Mouse (Mus musculus): ENCODE data around the gene Vwa1. TPM values are rescaled to one million over a fixed set of nuclear protein-coding genes. Genes with fewer than 3 reads are reported as not detected.

The Vwa1 gene
- total and polyA plus RNA-seq, 2 experiments = 0.32 to 0.46 TPM

- Histone ChIP-seq H3K4me3 (ENCODE audit: insufficient read depth, low read depth, low read length) (peak overlapping the region; percentile 67), H3K9ac (ENCODE audit: low read depth, low read length) (peak overlapping the region; percentile 75), H3K27me3 (ENCODE audit: control insufficient read depth, insufficient read depth, low read length) (no peaks in the 10 kb centered on the region), H3K36me3 (ENCODE audit: control insufficient read depth, insufficient read depth, low read length) (0 out of 2 replicates have a peak, but pooled peaks cover 5% of the 10 kb centered on the region), H3K79me2 (ENCODE audit: control insufficient read depth, insufficient read depth, low read length) (no peaks in the 10 kb centered on the region), H3K4me1 (ENCODE audit: control insufficient read depth, insufficient read depth, low read length) (no peaks in the 10 kb centered on the region; the same call in none of the 2 replicates), H3K27ac (replicated peaks; ENCODE audit: insufficient read depth, low read depth, low read length) (no peak overlapping the region; the same call in 1 of the 2 replicates)
- no peak for DNase-seq (ENCODE audit: extremely low read depth, low read depth, low spot score)
- 6% methylated on average over 70 of the region's 79 CpGs for WGBS
- TF ChIP-seq CTCF (IDR thresholded peaks at IDR 0.05; ENCODE audit: low read depth, low read length) (no peak), POLR2A (IDR thresholded peaks at IDR 0.05; ENCODE audit: extremely low read depth, insufficient read depth, low read length) (no peak)
These were observed 39.4 kb downstream of the Vwa1 start for GRCm38 (mm10) chr4:155734951-155735702.

- peak within 1 kb of the TSS; percentile 67 for H3K4me3 ChIP-seq (ENCODE audit: insufficient read depth, low read depth, low read length)
These were observed 40.1 kb downstream of the Vwa1 start, which contains the start of gene Tmem240 for GRCm38 (mm10) chr4:155734350-155734941. Gene Tmem240, plus strand, starts transcription at chr4:155734800.

GRCm38 (mm10) chr4:155733267-155733666, 41.2 kb downstream of the Vwa1 start:
- no peaks in the 10 kb centered on the region for H3K79me2 ChIP-seq (ENCODE audit: control insufficient read depth, insufficient read depth, low read length)
- no peak overlapping the region for H3K27ac ChIP-seq (replicated peaks; ENCODE audit: insufficient read depth, low read depth, low read length)
- TF ChIP-seq CTCF (IDR thresholded peaks at IDR 0.05; ENCODE audit: low read depth, low read length) (no peak), POLR2A (IDR thresholded peaks at IDR 0.05; ENCODE audit: extremely low read depth, insufficient read depth, low read length) (no peak)
- DNase-seq (ENCODE audit: extremely low read depth, low read depth, low spot score) = no peak
- H3K9ac ChIP-seq (ENCODE audit: low read depth, low read length) = no peak overlapping the region
- no peaks in the 10 kb centered on the region for H3K27me3 ChIP-seq (ENCODE audit: control insufficient read depth, insufficient read depth, low read length)
- no peak overlapping the region for H3K4me3 ChIP-seq (ENCODE audit: insufficient read depth, low read depth, low read length)
- 0 out of 2 replicates have a peak, but pooled peaks cover 5% of the 10 kb centered on the region for H3K36me3 ChIP-seq (ENCODE audit: control insufficient read depth, insufficient read depth, low read length)
- 89% methylated on average over 10 of the region's 10 CpGs for WGBS
- H3K4me1 ChIP-seq (ENCODE audit: control insufficient read depth, insufficient read depth, low read length) = no peaks in the 10 kb centered on the region; the same call in none of the 2 replicates

More at GRCm38 (mm10) chr4:155734350-155734941, 40.1 kb downstream of the Vwa1 start, which contains the start of gene Tmem240:
- Histone ChIP-seq H3K27me3 (ENCODE audit: control insufficient read depth, insufficient read depth, low read length) (no peaks in the 10 kb centered on the region), H3K4me1 (ENCODE audit: control insufficient read depth, insufficient read depth, low read length) (no peaks in the 10 kb centered on the region; the same call in none of the 2 replicates), H3K79me2 (ENCODE audit: control insufficient read depth, insufficient read depth, low read length) (no peaks in the 10 kb centered on the region), H3K9ac (ENCODE audit: low read depth, low read length) (peak within 1 kb of the TSS; percentile 75), H3K36me3 (ENCODE audit: control insufficient read depth, insufficient read depth, low read length) (0 out of 2 replicates have a peak, but pooled peaks cover 5% of the 10 kb centered on the region), H3K27ac (replicated peaks; ENCODE audit: insufficient read depth, low read depth, low read length) (peak within 1 kb of the TSS; percentile 18)
- peak; percentile 34 for DNase-seq (ENCODE audit: extremely low read depth, low read depth, low spot score)
- TF ChIP-seq POLR2A (IDR thresholded peaks at IDR 0.05; ENCODE audit: extremely low read depth, insufficient read depth, low read length) (0 out of 2 replicates have a peak, but pooled peaks have one; percentile 22), CTCF (IDR thresholded peaks at IDR 0.05; ENCODE audit: low read depth, low read length) (no peak)
- WGBS = 9% methylated on average over 35 of the region's 35 CpGs

- TF ChIP-seq POLR2A (IDR thresholded peaks at IDR 0.05; ENCODE audit: extremely low read depth, insufficient read depth, low read length) (no peak), CTCF (IDR thresholded peaks at IDR 0.05; ENCODE audit: low read depth, low read length) (no peak)
- no peak overlapping the region for H3K4me3 ChIP-seq (ENCODE audit: insufficient read depth, low read depth, low read length)
- 100% methylated on average over 2 of the region's 2 CpGs for WGBS
- no peaks in the 10 kb centered on the region for H3K79me2 ChIP-seq (ENCODE audit: control insufficient read depth, insufficient read depth, low read length)
- no peak for DNase-seq (ENCODE audit: extremely low read depth, low read depth, low spot score)
- H3K36me3 ChIP-seq (ENCODE audit: control insufficient read depth, insufficient read depth, low read length) = peaks cover 11% of the 10 kb centered on the region; the same call in 1 of the 2 replicates
- H3K27me3 ChIP-seq (ENCODE audit: control insufficient read depth, insufficient read depth, low read length) = no peaks in the 10 kb centered on the region
- H3K9ac ChIP-seq (ENCODE audit: low read depth, low read length) = no peak overlapping the region
- H3K4me1 ChIP-seq (ENCODE audit: control insufficient read depth, insufficient read depth, low read length) = no peaks in the 10 kb centered on the region; the same call in 1 of the 2 replicates
- H3K27ac ChIP-seq (replicated peaks; ENCODE audit: insufficient read depth, low read depth, low read length) = no peak overlapping the region
These were observed 46.5 kb downstream of the Vwa1 start for GRCm38 (mm10) chr4:155727993-155728392.

- Histone ChIP-seq H3K36me3 (ENCODE audit: control insufficient read depth, insufficient read depth, low read length) (peaks cover 19% of the 10 kb centered on the region), H3K9ac (ENCODE audit: low read depth, low read length) (no peak overlapping the region), H3K4me3 (ENCODE audit: insufficient read depth, low read depth, low read length) (no peak overlapping the region), H3K79me2 (ENCODE audit: control insufficient read depth, insufficient read depth, low read length) (no peaks in the 10 kb centered on the region; the same call in 1 of the 2 replicates), H3K4me1 (ENCODE audit: control insufficient read depth, insufficient read depth, low read length) (no peaks in the 10 kb centered on the region), H3K27ac (replicated peaks; ENCODE audit: insufficient read depth, low read depth, low read length) (no peak overlapping the region), H3K27me3 (ENCODE audit: control insufficient read depth, insufficient read depth, low read length) (no peaks in the 10 kb centered on the region)
- WGBS = 68% methylated on average over 4 of the region's 4 CpGs
- no peak for TF ChIP-seq POLR2A (IDR thresholded peaks at IDR 0.05; ENCODE audit: extremely low read depth, insufficient read depth, low read length)
- peak; percentile 37 for TF ChIP-seq CTCF (IDR thresholded peaks at IDR 0.05; ENCODE audit: low read depth, low read length)
- DNase-seq (ENCODE audit: extremely low read depth, low read depth, low spot score) = peak; percentile 15
These were observed 52.8 kb downstream of the Vwa1 start for GRCm38 (mm10) chr4:155721668-155722083.

Other genes with a start within 250 kb of the Vwa1 start
- 163 and 201 TPM in 2 replicates for gene Nadk, start 212.3 kb downstream of the Vwa1 start, total RNA-seq (2014; rRNA removed)
- 196 and 218 TPM in 2 replicates for gene Nadk, start 212.3 kb downstream of the Vwa1 start, polyA plus RNA-seq (2012; rRNA removed)
- gene Slc35e2, start 173.3 kb downstream of the Vwa1 start, total RNA-seq (2014; rRNA removed) = 63.5 and 65.6 TPM in 2 replicates
- gene Slc35e2, start 173.3 kb downstream of the Vwa1 start, polyA plus RNA-seq (2012; rRNA removed) = 18.5 and 19.8 TPM in 2 replicates
- gene Cdk11b, start 149.8 kb downstream of the Vwa1 start, total RNA-seq (2014; rRNA removed) = 8.5 and 11.2 TPM in 2 replicates
- 8.8 and 10.6 TPM in 2 replicates for gene Cdk11b, start 149.8 kb downstream of the Vwa1 start, polyA plus RNA-seq (2012; rRNA removed)
- gene Gm10563, start 129.3 kb downstream of the Vwa1 start, total RNA-seq (2014; rRNA removed) = not detected in 2 replicates
- gene Gm10563, start 129.3 kb downstream of the Vwa1 start, polyA plus RNA-seq (2012; rRNA removed) = not detected in 2 replicates
- gene Mmp23, start 121.3 kb downstream of the Vwa1 start, total RNA-seq (2014; rRNA removed) = 1.7 and 1.8 TPM in 2 replicates
- gene Mmp23, start 121.3 kb downstream of the Vwa1 start, polyA plus RNA-seq (2012; rRNA removed) = 2.7 and 3.0 TPM in 2 replicates
- 16.4 and 19.0 TPM in 2 replicates for gene Mib2, start 105.5 kb downstream of the Vwa1 start, total RNA-seq (2014; rRNA removed)
- 32.2 and 35.8 TPM in 2 replicates for gene Mib2, start 105.5 kb downstream of the Vwa1 start, polyA plus RNA-seq (2012; rRNA removed)
- gene Fndc10, start 80.4 kb downstream of the Vwa1 start, total RNA-seq (2014; rRNA removed) = 0.37 and 0.54 TPM in 2 replicates
- gene Fndc10, start 80.4 kb downstream of the Vwa1 start, polyA plus RNA-seq (2012; rRNA removed) = 0.77 and 1.2 TPM in 2 replicates
- gene Ssu72, start 69.9 kb downstream of the Vwa1 start, total RNA-seq (2014; rRNA removed) = 99.5 and 108 TPM in 2 replicates
- 78.8 and 79.3 TPM in 2 replicates for gene Ssu72, start 69.9 kb downstream of the Vwa1 start, polyA plus RNA-seq (2012; rRNA removed)
- under 0.01 and 0.20 TPM in 2 replicates for gene Tmem240, start 39.9 kb downstream of the Vwa1 start, total RNA-seq (2014; rRNA removed)
- 0.07 and 0.20 TPM in 2 replicates for gene Tmem240, start 39.9 kb downstream of the Vwa1 start, polyA plus RNA-seq (2012; rRNA removed)
- 54.5 and 71.8 TPM in 2 replicates for gene Atad3a, start 13.6 kb downstream of the Vwa1 start, total RNA-seq (2014; rRNA removed)
- gene Atad3a, start 13.6 kb downstream of the Vwa1 start, polyA plus RNA-seq (2012; rRNA removed) = 83.0 and 129 TPM in 2 replicates
- 0.74 and 0.87 TPM in 2 replicates for gene Tmem88b, start 11.2 kb upstream of the Vwa1 start, total RNA-seq (2014; rRNA removed)
- gene Tmem88b, start 11.2 kb upstream of the Vwa1 start, polyA plus RNA-seq (2012; rRNA removed) = 1.3 and 1.9 TPM in 2 replicates
- gene Ankrd65, start 15.7 kb upstream of the Vwa1 start, total RNA-seq (2014; rRNA removed) = not detected in 2 replicates
- gene Ankrd65, start 15.7 kb upstream of the Vwa1 start, polyA plus RNA-seq (2012; rRNA removed) = not detected in 2 replicates
- gene Mrpl20, start 28.2 kb upstream of the Vwa1 start, total RNA-seq (2014; rRNA removed) = 72.4 and 73.0 TPM in 2 replicates
- gene Mrpl20, start 28.2 kb upstream of the Vwa1 start, polyA plus RNA-seq (2012; rRNA removed) = 29.7 and 37.4 TPM in 2 replicates
- 54.9 and 56.1 TPM in 2 replicates for gene Ccnl2, start 37.8 kb upstream of the Vwa1 start, total RNA-seq (2014; rRNA removed)
- gene Ccnl2, start 37.8 kb upstream of the Vwa1 start, polyA plus RNA-seq (2012; rRNA removed) = 33.9 and 61.8 TPM in 2 replicates
- 140 and 151 TPM in 2 replicates for gene Aurkaip1, start 56.6 kb upstream of the Vwa1 start, total RNA-seq (2014; rRNA removed)
- 141 and 154 TPM in 2 replicates for gene Aurkaip1, start 56.6 kb upstream of the Vwa1 start, polyA plus RNA-seq (2012; rRNA removed)
- gene Mxra8, start 65.0 kb upstream of the Vwa1 start, total RNA-seq (2014; rRNA removed) = 7.5 and 8.8 TPM in 2 replicates
- gene Mxra8, start 65.0 kb upstream of the Vwa1 start, polyA plus RNA-seq (2012; rRNA removed) = 15.4 and 17.2 TPM in 2 replicates
- gene Dvl1, start 72.7 kb upstream of the Vwa1 start, total RNA-seq (2014; rRNA removed) = 40.5 and 44.6 TPM in 2 replicates
- 101 and 162 TPM in 2 replicates for gene Dvl1, start 72.7 kb upstream of the Vwa1 start, polyA plus RNA-seq (2012; rRNA removed)
- gene Tas1r3, start 88.7 kb upstream of the Vwa1 start, total RNA-seq (2014; rRNA removed) = 0.37 and 0.47 TPM in 2 replicates
- 0.12 and 0.35 TPM in 2 replicates for gene Tas1r3, start 88.7 kb upstream of the Vwa1 start, polyA plus RNA-seq (2012; rRNA removed)
- gene Cptp, start 94.7 kb upstream of the Vwa1 start, total RNA-seq (2014; rRNA removed) = 5.7 and 7.5 TPM in 2 replicates
- 32.1 and 48.6 TPM in 2 replicates for gene Cptp, start 94.7 kb upstream of the Vwa1 start, polyA plus RNA-seq (2012; rRNA removed)
- gene Ints11, start 94.8 kb upstream of the Vwa1 start, total RNA-seq (2014; rRNA removed) = 13.6 and 18.8 TPM in 2 replicates
- 15.8 and 20.9 TPM in 2 replicates for gene Ints11, start 94.8 kb upstream of the Vwa1 start, polyA plus RNA-seq (2012; rRNA removed)
- 13.6 and 15.5 TPM in 2 replicates for gene Pusl1, start 117.1 kb upstream of the Vwa1 start, total RNA-seq (2014; rRNA removed)
- 33.5 and 35.0 TPM in 2 replicates for gene Pusl1, start 117.1 kb upstream of the Vwa1 start, polyA plus RNA-seq (2012; rRNA removed)
- gene Acap3, start 117.1 kb upstream of the Vwa1 start, total RNA-seq (2014; rRNA removed) = 2.5 and 3.4 TPM in 2 replicates
- gene Acap3, start 117.1 kb upstream of the Vwa1 start, polyA plus RNA-seq (2012; rRNA removed) = 4.9 and 6.9 TPM in 2 replicates
- 21.6 and 27.6 TPM in 2 replicates for gene Ube2j2, start 169.1 kb upstream of the Vwa1 start, total RNA-seq (2014; rRNA removed)
- gene Ube2j2, start 169.1 kb upstream of the Vwa1 start, polyA plus RNA-seq (2012; rRNA removed) = 43.4 and 46.1 TPM in 2 replicates
- gene C1qtnf12, start 187.6 kb upstream of the Vwa1 start, total RNA-seq (2014; rRNA removed) = 1.8 and 2.1 TPM in 2 replicates
- gene C1qtnf12, start 187.6 kb upstream of the Vwa1 start, polyA plus RNA-seq (2012; rRNA removed) = 2.6 and 3.3 TPM in 2 replicates
- gene B3galt6, start 218.0 kb upstream of the Vwa1 start, total RNA-seq (2014; rRNA removed) = 2.8 TPM in 2 replicates
- gene B3galt6, start 218.0 kb upstream of the Vwa1 start, polyA plus RNA-seq (2012; rRNA removed) = 2.5 and 2.6 TPM in 2 replicates
- gene Sdf4, start 218.2 kb upstream of the Vwa1 start, total RNA-seq (2014; rRNA removed) = 141 and 156 TPM in 2 replicates
- 34.9 and 37.2 TPM in 2 replicates for gene Sdf4, start 218.2 kb upstream of the Vwa1 start, polyA plus RNA-seq (2012; rRNA removed)
- gene Tnfrsf4, start 239.1 kb upstream of the Vwa1 start, total RNA-seq (2014; rRNA removed) = 0.65 and 0.67 TPM in 2 replicates
- 0.83 and 2.5 TPM in 2 replicates for gene Tnfrsf4, start 239.1 kb upstream of the Vwa1 start, polyA plus RNA-seq (2012; rRNA removed)

Measured in liver, adult 2 months (tissue).